Mouse (Mus musculus) limb, embryonic 12.5 days (tissue): Measurements from ENCODE around the gene Nox1. TPM values are rescaled to one million over a fixed set of nuclear protein-coding genes. Genes with fewer than 3 reads are reported as not detected.

ENCODE experiments used
- ATAC-seq: fragments of 200-750 bp; cut with Nextera tagmentation; 2 replicates; pipeline ENCODE4 v1.8.0; 2017; ENCODE audit warnings: low read depth, moderate TSS enrichment; ENCODE audit not compliant: insufficient number of reproducible peaks, insufficient read depth, low FRiP score, low TSS enrichment
- H3K27ac ChIP-seq: fragments of 300-500 bp; sonication (generic); 2 replicates; pipeline ENCODE4 v1.5.1; 2016; ENCODE audit warnings: mild to moderate bottlenecking, moderate library complexity
- H3K27me3 ChIP-seq: fragments of 300-500 bp; sonication (generic); 2 replicates; pipeline ENCODE4 v1.6.1; 2016; ENCODE audit warnings: mild to moderate bottlenecking, moderate library complexity
- H3K36me3 ChIP-seq: fragments of 300-500 bp; sonication (generic); 2 replicates; pipeline ENCODE4 v1.6.1; 2016; ENCODE audit warnings: mild to moderate bottlenecking, moderate library complexity
- H3K4me1 ChIP-seq: fragments of 300-500 bp; sonication (generic); replicated peaks from 2 replicates; pipeline ENCODE4 v1.6.1; 2016
- H3K4me2 ChIP-seq: fragments of 300-500 bp; sonication (generic); 2 replicates; pipeline ENCODE4 v1.6.1; 2016; ENCODE audit warnings: mild to moderate bottlenecking, moderate library complexity
- H3K4me3 ChIP-seq: fragments of 300-500 bp; sonication (generic); replicated peaks from 2 replicates; pipeline ENCODE4 v1.5.1; 2016; ENCODE audit warnings: mild to moderate bottlenecking
- H3K9ac ChIP-seq: fragments of 300-500 bp; sonication (generic); replicated peaks from 2 replicates; pipeline ENCODE4 v1.6.1; 2016; ENCODE audit warnings: mild to moderate bottlenecking, moderate library complexity
- H3K9me3 ChIP-seq: fragments of 300-500 bp; sonication (generic); 2 replicates; pipeline ENCODE4 v1.6.1; 2016; ENCODE audit warnings: mild to moderate bottlenecking, moderate library complexity
- WGBS: fragments of 180-500 bp; shearing (Covaris S2); methylation state at CpG from one replicate; pipeline ENCODE4 v1.1.7; 2016; 5-methylcytosine and 5-hydroxymethylcytosine counted together
- polyA plus RNA-seq: library from polyadenylated mRNA; unstranded; fragments of >200 nt; fragmentation: Nextera tagmentation; extraction: Ambion mirVana; gene quantifications from 2 replicates; pipeline ENCODE4 v1.2.1, GENCODE M21; 2016

The Nox1 gene
- polyA plus RNA-seq, 1 experiment from 2014 or later, result not detected

GRCm38 (mm10) chrX:134128549-134128948 lies 93.2 kb downstream of the Nox1 start:
- Histone ChIP-seq H3K9me3 (no peaks in the 10 kb centered on the region), H3K36me3 (no peaks in the 10 kb centered on the region), H3K4me1 (no peaks in the 10 kb centered on the region), H3K9ac (no peak overlapping the region), H3K27me3 (peaks cover 28% of the 10 kb centered on the region), H3K4me3 (no peak overlapping the region), H3K4me2 (no peak overlapping the region), H3K27ac (no peak overlapping the region)
- WGBS, result 82% methylated on average over 3 of the region's 3 CpGs
- no peak for ATAC-seq

- Histone ChIP-seq H3K4me2 (no peak overlapping the region), H3K4me1 (no peaks in the 10 kb centered on the region), H3K27ac (no peak overlapping the region), H3K9me3 (no peaks in the 10 kb centered on the region), H3K4me3 (no peak overlapping the region), H3K9ac (no peak overlapping the region), H3K27me3 (peaks cover 13% of the 10 kb centered on the region), H3K36me3 (no peaks in the 10 kb centered on the region)
- WGBS, result 80% methylated on average over 3 of the region's 3 CpGs
- no peak for ATAC-seq
Measured at GRCm38 (mm10) chrX:134116417-134116816, 105.3 kb downstream of the Nox1 start.

GRCm38 (mm10) chrX:134111767-134112166 lies 110.0 kb downstream of the Nox1 start:
- Histone ChIP-seq H3K4me2 (no peak overlapping the region), H3K9ac (no peak overlapping the region), H3K27ac (no peak overlapping the region), H3K27me3 (peaks cover 15% of the 10 kb centered on the region), H3K36me3 (no peaks in the 10 kb centered on the region), H3K4me3 (no peak overlapping the region), H3K4me1 (no peaks in the 10 kb centered on the region), H3K9me3 (no peaks in the 10 kb centered on the region)
- no peak for ATAC-seq
- 82% methylated on average over 3 of the region's 3 CpGs for WGBS

GRCm38 (mm10) chrX:134102641-134103040 lies 119.1 kb downstream of the Nox1 start:
- no peak for ATAC-seq
- no peak overlapping the region for H3K27ac ChIP-seq
- H3K4me3 ChIP-seq, result no peak overlapping the region
- no peak overlapping the region for H3K9ac ChIP-seq
- WGBS, result 76% methylated on average over 2 of the region's 2 CpGs
- no peaks in the 10 kb centered on the region for H3K36me3 ChIP-seq
- no peaks in the 10 kb centered on the region for H3K9me3 ChIP-seq
- H3K27me3 ChIP-seq, result peaks cover 8% of the 10 kb centered on the region; the same call in 1 of the 2 replicates
- no peak overlapping the region for H3K4me2 ChIP-seq
- H3K4me1 ChIP-seq, result no peaks in the 10 kb centered on the region

GRCm38 (mm10) chrX:134085453-134085852 lies 136.3 kb downstream of the Nox1 start:
- WGBS, result 94% methylated on average over 1 of the region's 1 CpGs
- H3K9me3 ChIP-seq, result no peaks in the 10 kb centered on the region
- H3K4me3 ChIP-seq, result no peak overlapping the region
- no peaks in the 10 kb centered on the region for H3K27me3 ChIP-seq
- no peak for ATAC-seq
- no peak overlapping the region for H3K4me2 ChIP-seq
- peaks cover 16% of the 10 kb centered on the region for H3K36me3 ChIP-seq
- no peak overlapping the region for H3K9ac ChIP-seq
- H3K4me1 ChIP-seq, result no peaks in the 10 kb centered on the region
- H3K27ac ChIP-seq, result no peak overlapping the region

GRCm38 (mm10) chrX:134059764-134060163 lies 162.0 kb downstream of the Nox1 start:
- H3K36me3 ChIP-seq, result peaks cover 20% of the 10 kb centered on the region
- ATAC-seq, result no peak
- H3K9me3 ChIP-seq, result no peaks in the 10 kb centered on the region
- H3K27me3 ChIP-seq, result peaks cover 21% of the 10 kb centered on the region
- H3K9ac ChIP-seq, result peak overlapping the region; percentile 71
- H3K4me3 ChIP-seq, result peak overlapping the region; percentile 55
- H3K4me1 ChIP-seq, result 0 out of 2 replicates have a peak, but pooled peaks cover 3% of the 10 kb centered on the region
- H3K4me2 ChIP-seq, result peak overlapping the region; percentile 52
- 21% methylated on average over 10 of the region's 10 CpGs for WGBS
- H3K27ac ChIP-seq, result peak overlapping the region; percentile 90

GRCm38 (mm10) chrX:134058987-134059712 lies 162.6 kb downstream of the Nox1 start, which contains the start of gene Cstf2:
TSS of gene Cstf2 (plus strand) at chrX:134059187.
- WGBS, result 23% methylated on average over 58 of the region's 77 CpGs

GRCm38 (mm10) chrX:134058040-134058875 lies 163.5 kb downstream of the Nox1 start:
- Histone ChIP-seq H3K27me3 (peaks cover 20% of the 10 kb centered on the region), H3K4me2 (peak overlapping the region; percentile 42), H3K4me1 (0 out of 2 replicates have a peak, but pooled peaks cover 3% of the 10 kb centered on the region), H3K4me3 (peak overlapping the region; percentile 55), H3K27ac (peak overlapping the region; percentile 90; the same call in 1 of the 2 replicates), H3K9ac (no peak overlapping the region), H3K9me3 (no peaks in the 10 kb centered on the region), H3K36me3 (peaks cover 14% of the 10 kb centered on the region)
- ATAC-seq, result no peak
- WGBS, result 78% methylated on average over 14 of the region's 14 CpGs

More at GRCm38 (mm10) chrX:134058987-134059712, 162.6 kb downstream of the Nox1 start, which contains the start of gene Cstf2:
- Histone ChIP-seq H3K4me3 (peak within 1 kb of the TSS; percentile 55), H3K27me3 (peaks cover 17% of the 10 kb centered on the region), H3K4me2 (peak within 1 kb of the TSS; percentile 52), H3K9me3 (no peaks in the 10 kb centered on the region), H3K27ac (peak within 1 kb of the TSS; percentile 90), H3K4me1 (0 out of 2 replicates have a peak, but pooled peaks cover 3% of the 10 kb centered on the region), H3K9ac (peak within 1 kb of the TSS; percentile 71), H3K36me3 (peaks cover 16% of the 10 kb centered on the region)
- peak; percentile 97 for ATAC-seq

GRCm38 (mm10) chrX:134056897-134057296 lies 164.9 kb downstream of the Nox1 start:
- Histone ChIP-seq H3K9me3 (no peaks in the 10 kb centered on the region), H3K4me3 (no peak overlapping the region), H3K4me1 (0 out of 2 replicates have a peak, but pooled peaks cover 3% of the 10 kb centered on the region), H3K4me2 (no peak overlapping the region), H3K36me3 (peaks cover 8% of the 10 kb centered on the region), H3K27me3 (peaks cover 20% of the 10 kb centered on the region), H3K27ac (no peak overlapping the region), H3K9ac (no peak overlapping the region)
- 84% methylated on average over 2 of the region's 2 CpGs for whole genome bisulfite sequencing
- no peak for ATAC-seq

- Histone ChIP-seq H3K27ac (no peak overlapping the region), H3K36me3 (no peaks in the 10 kb centered on the region), H3K27me3 (peaks cover 7% of the 10 kb centered on the region), H3K9ac (no peak overlapping the region), H3K4me2 (no peak overlapping the region), H3K4me3 (no peak overlapping the region), H3K9me3 (no peaks in the 10 kb centered on the region), H3K4me1 (no peaks in the 10 kb centered on the region)
- 78% methylated on average over 1 of the region's 1 CpGs for WGBS
- ATAC-seq, result no peak
Measured at GRCm38 (mm10) chrX:134048994-134049393, 172.8 kb downstream of the Nox1 start.
